Mouse (Mus musculus) right cerebral cortex, postnatal 10 days (tissue): Measurements from ENCODE around the gene Eps8.

Experiments used
- DNase-seq, 2 experiments: peaks; one replicate each; pipeline ENCODE4 v3.0.0; 2021; ENCODE audit warnings: low spot score in 2 of 2

Gene Eps8

GRCm38 (mm10) chr6:137519529-137520342 is 134.9 kb downstream of the Eps8 start:
- peak in 1 of 2 experiments; percentile 42 for DNase-seq

GRCm38 (mm10) chr6:137514872-137515271 is 139.8 kb downstream of the Eps8 start:
- no peak for DNase-seq

- DNase-seq = no peak
These were observed 141.9 kb downstream of the Eps8 start for GRCm38 (mm10) chr6:137512753-137513152.

- DNase-seq = no peak
These were observed 145.2 kb downstream of the Eps8 start for GRCm38 (mm10) chr6:137509341-137510045.

- DNase-seq = no peak
These were observed 145.7 kb downstream of the Eps8 start for GRCm38 (mm10) chr6:137508936-137509335.

GRCm38 (mm10) chr6:137506563-137506962 is 148.1 kb downstream of the Eps8 start:
- no peak for DNase-seq

- no peak for DNase-seq
These were observed 149.0 kb downstream of the Eps8 start for GRCm38 (mm10) chr6:137505555-137506227.

- no peak for DNase-seq
These were observed 150.6 kb downstream of the Eps8 start for GRCm38 (mm10) chr6:137504052-137504451.

GRCm38 (mm10) chr6:137503462-137503861 is 151.2 kb downstream of the Eps8 start:
- no peak for DNase-seq

GRCm38 (mm10) chr6:137503009-137503408 is 151.7 kb downstream of the Eps8 start:
- DNase-seq = no peak

- no peak for DNase-seq
These were observed 155.9 kb downstream of the Eps8 start for GRCm38 (mm10) chr6:137498781-137499180.

- DNase-seq = no peak
These were observed 157.4 kb downstream of the Eps8 start for GRCm38 (mm10) chr6:137497208-137497835.

- DNase-seq = no peak
These were observed 158.1 kb downstream of the Eps8 start for GRCm38 (mm10) chr6:137496562-137496961.

- no peak for DNase-seq
These were observed 159.4 kb downstream of the Eps8 start for GRCm38 (mm10) chr6:137495233-137495632.

GRCm38 (mm10) chr6:137494801-137495200 is 159.9 kb downstream of the Eps8 start:
- DNase-seq = no peak

- DNase-seq = no peak
These were observed 160.6 kb downstream of the Eps8 start for GRCm38 (mm10) chr6:137494136-137494475.

GRCm38 (mm10) chr6:137493211-137494135 is 161.2 kb downstream of the Eps8 start:
- DNase-seq = no peak

GRCm38 (mm10) chr6:137492582-137492981 is 162.1 kb downstream of the Eps8 start:
- DNase-seq = no peak

GRCm38 (mm10) chr6:137491659-137492058 is 163.0 kb downstream of the Eps8 start:
- no peak for DNase-seq

GRCm38 (mm10) chr6:137490115-137490514 is 164.6 kb downstream of the Eps8 start:
- no peak for DNase-seq

- no peak for DNase-seq
These were observed 167.2 kb downstream of the Eps8 start for GRCm38 (mm10) chr6:137487443-137487842.
